Mouse (Mus musculus) midbrain, embryonic 13.5 days (tissue): ENCODE results near the gene Mta3. TPM values are rescaled to one million over a fixed set of nuclear protein-coding genes. Genes with fewer than 3 reads are reported as not detected.
A peak's percentile ranks its signal among the peaks of the same experiment; 100 is the strongest.

ENCODE experiments used
- ATAC-seq: fragments of 200-750 bp; cut with Nextera tagmentation; 2 replicates; pipeline ENCODE4 v1.8.0; 2017; ENCODE audit warnings: mild to moderate bottlenecking, moderate TSS enrichment, moderate library complexity
- H3K27ac ChIP-seq: fragments of 300-500 bp; sonication (generic); 2 replicates; pipeline ENCODE4 v1.5.1; 2015; ENCODE audit warnings: inconsistent platforms, mild to moderate bottlenecking, moderate library complexity
- H3K27me3 ChIP-seq: fragments of 300-500 bp; sonication (generic); 2 replicates; pipeline ENCODE4 v1.6.1; 2015; ENCODE audit warnings: mild to moderate bottlenecking, inconsistent platforms
- H3K36me3 ChIP-seq: fragments of 300-500 bp; sonication (generic); 2 replicates; pipeline ENCODE4 v1.6.1; 2015; ENCODE audit warnings: mild to moderate bottlenecking, inconsistent platforms
- H3K4me1 ChIP-seq: fragments of 300-500 bp; sonication (generic); replicated peaks from 2 replicates; pipeline ENCODE4 v1.6.1; 2015; ENCODE audit warnings: inconsistent platforms
- H3K4me2 ChIP-seq: fragments of 300-500 bp; sonication (generic); replicated peaks from 2 replicates; pipeline ENCODE4 v1.6.1; 2015; ENCODE audit warnings: moderate library complexity, mild to moderate bottlenecking, inconsistent platforms
- H3K4me3 ChIP-seq: fragments of 300-500 bp; sonication (generic); replicated peaks from 2 replicates; pipeline ENCODE4 v1.5.1; 2015; ENCODE audit warnings: mild to moderate bottlenecking, inconsistent platforms
- H3K9ac ChIP-seq: fragments of 300-500 bp; sonication (generic); replicated peaks from 2 replicates; pipeline ENCODE4 v1.6.1; 2015; ENCODE audit warnings: mild to moderate bottlenecking, inconsistent platforms
- H3K9me3 ChIP-seq: fragments of 300-500 bp; sonication (generic); 2 replicates; pipeline ENCODE4 v1.6.1; 2016; ENCODE audit warnings: mild to moderate bottlenecking, inconsistent platforms
- WGBS: fragments of 180-500 bp; shearing (Covaris S2); methylation state at CpG from one replicate; pipeline ENCODE4 v1.1.7; 2015; 5-methylcytosine and 5-hydroxymethylcytosine counted together
- polyA plus RNA-seq: library from polyadenylated mRNA; unstranded; fragments of >200 nt; fragmentation: Nextera tagmentation; extraction: Ambion mirVana; gene quantifications from 2 replicates; pipeline ENCODE4 v1.2.1, GENCODE M21; 2015

The Mta3 gene
- polyA plus RNA-seq, 1 experiment from 2014 or later: 26.6 TPM

DNA sequence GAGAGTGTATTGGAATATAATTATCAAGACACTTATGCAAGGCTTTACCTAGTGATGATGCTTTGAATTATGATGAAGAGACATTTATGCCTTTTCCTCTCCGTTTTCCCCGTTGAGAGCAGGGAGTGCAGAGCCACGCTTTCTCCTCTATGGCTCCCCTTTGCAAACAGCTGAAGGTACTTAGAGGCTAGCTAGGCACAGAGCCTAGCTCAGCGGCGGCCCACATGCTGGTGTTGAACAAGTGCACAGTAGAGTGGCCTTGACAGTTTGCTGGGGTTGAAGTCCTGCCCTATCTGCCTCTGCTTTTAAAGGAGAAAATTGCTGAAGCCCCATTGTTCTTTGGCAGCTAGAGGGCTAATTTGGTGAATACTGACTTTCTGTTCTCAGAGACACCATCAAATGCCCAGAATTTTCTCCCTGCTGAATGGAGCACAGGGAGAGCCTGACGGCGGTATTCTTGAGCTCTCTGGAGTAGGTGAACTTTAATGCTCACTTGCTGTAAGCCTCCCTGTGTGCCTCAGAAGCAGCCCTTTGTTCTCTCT, 34.2 kb downstream of the Mta3 start:
- Histone ChIP-seq H3K27me3 (no peaks in the 10 kb centered on the region), H3K4me2 (no peak overlapping the region), H3K9me3 (peaks cover 7% of the 10 kb centered on the region; the same call in 1 of the 2 replicates), H3K9ac (no peak overlapping the region), H3K4me1 (no peaks in the 10 kb centered on the region), H3K27ac (no peak overlapping the region), H3K4me3 (no peak overlapping the region), H3K36me3 (peaks cover 13% of the 10 kb centered on the region)
- WGBS: 66% methylated on average over 7 of the region's 7 CpGs
- no peak for ATAC-seq

DNA sequence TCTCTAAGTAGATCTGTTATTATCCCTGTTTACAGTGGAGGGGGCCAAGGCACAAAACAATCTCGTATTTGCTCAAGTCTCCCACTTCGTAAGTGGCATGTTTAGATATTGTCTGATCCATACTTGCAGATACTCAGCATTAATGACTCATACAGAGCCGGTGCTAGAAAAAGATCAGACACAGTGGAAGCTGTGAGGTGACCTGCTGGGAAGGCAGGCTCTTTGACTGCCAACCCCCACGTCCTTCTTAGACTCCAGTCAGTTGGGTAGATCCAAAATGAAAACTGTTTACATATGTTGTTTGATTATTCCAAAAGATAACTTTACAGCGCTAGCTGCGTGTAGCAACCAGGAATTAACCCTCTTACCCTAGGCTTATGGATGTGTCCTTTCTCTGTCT, 35.3 kb downstream of the Mta3 start:
- Histone ChIP-seq H3K36me3 (peaks cover 16% of the 10 kb centered on the region), H3K9me3 (peaks cover 10% of the 10 kb centered on the region; the same call in 1 of the 2 replicates), H3K27me3 (no peaks in the 10 kb centered on the region), H3K4me1 (no peaks in the 10 kb centered on the region), H3K4me2 (no peak overlapping the region), H3K27ac (no peak overlapping the region), H3K4me3 (no peak overlapping the region), H3K9ac (no peak overlapping the region)
- WGBS: 66% methylated on average over 6 of the region's 6 CpGs
- ATAC-seq: no peak

DNA sequence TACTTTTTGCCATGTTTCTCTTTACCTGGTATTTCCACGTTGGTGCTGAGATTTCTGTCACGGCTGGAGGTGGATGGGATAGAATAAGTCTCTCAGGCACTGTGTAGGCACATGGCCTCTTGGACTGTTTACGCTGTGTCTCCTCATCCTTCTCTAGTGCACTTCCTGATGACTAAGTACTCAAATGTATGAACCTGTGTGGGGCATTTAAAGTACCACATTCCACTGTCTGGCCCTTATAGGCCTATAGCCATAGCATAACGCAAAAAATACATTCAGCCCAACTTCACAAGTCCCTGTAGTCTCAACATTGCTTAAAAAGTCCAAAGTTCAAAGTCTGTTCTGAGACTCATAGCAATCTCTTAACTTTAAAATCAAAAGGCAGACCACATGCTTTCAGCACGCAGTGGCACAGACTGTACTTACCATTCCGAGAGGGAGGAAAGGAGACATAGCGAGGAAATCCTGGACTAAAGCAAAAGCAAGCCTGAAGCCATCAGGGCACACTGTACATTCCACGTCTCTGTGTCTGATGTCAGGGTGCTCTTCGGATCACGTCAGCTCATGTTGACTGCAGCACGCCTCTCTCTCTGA, 38.4 kb downstream of the Mta3 start:
- Histone ChIP-seq H3K27me3 (no peaks in the 10 kb centered on the region), H3K4me2 (no peak overlapping the region), H3K4me1 (no peaks in the 10 kb centered on the region), H3K36me3 (peaks cover 12% of the 10 kb centered on the region), H3K9me3 (peaks cover 10% of the 10 kb centered on the region; the same call in 1 of the 2 replicates), H3K27ac (no peak overlapping the region), H3K9ac (no peak overlapping the region), H3K4me3 (no peak overlapping the region)
- WGBS: 98% methylated on average over 11 of the region's 11 CpGs
- ATAC-seq: no peak

DNA sequence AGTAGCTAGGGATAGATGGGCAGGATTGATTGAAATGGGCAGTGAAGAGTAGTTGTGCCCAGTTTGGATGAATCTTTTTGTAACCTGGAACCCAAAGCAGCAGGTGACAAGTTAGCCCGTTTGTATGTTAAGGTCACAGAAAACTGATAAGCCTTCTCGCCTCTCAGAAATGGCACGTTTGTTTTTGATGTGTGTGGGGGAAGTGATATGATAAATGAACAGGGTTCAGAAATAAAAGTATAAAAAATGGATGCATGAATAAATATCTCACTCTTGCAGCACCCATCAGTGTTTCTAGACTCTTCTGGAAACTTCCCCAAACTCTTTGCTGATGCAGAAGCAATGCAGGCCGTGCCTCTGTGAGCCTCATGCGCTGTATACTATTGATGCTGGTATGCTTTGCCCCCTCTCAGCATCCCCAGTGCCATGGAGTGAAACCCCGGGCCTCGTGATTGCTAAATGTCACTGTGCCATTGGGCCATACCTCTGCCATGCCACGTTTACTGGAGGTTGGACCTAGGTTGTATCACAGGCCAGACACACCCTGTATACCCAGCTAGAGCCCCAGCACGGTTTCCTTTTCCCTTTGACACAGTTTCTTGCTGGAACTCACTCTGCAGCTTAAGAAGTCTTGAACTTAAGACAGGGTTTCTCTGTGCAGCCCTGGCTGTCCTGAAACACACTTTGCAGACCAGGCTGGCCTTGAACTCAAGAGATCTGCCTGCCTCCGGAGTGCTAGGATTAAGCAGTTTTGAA, 41.6 kb downstream of the Mta3 start:
- 90% methylated on average over 10 of the region's 10 CpGs for WGBS
- Histone ChIP-seq H3K4me1 (no peaks in the 10 kb centered on the region), H3K27me3 (no peaks in the 10 kb centered on the region), H3K36me3 (peaks cover 12% of the 10 kb centered on the region), H3K27ac (no peak overlapping the region), H3K9me3 (peaks cover 10% of the 10 kb centered on the region; the same call in 1 of the 2 replicates), H3K9ac (no peak overlapping the region), H3K4me2 (no peak overlapping the region), H3K4me3 (no peak overlapping the region)
- ATAC-seq: no peak

DNA sequence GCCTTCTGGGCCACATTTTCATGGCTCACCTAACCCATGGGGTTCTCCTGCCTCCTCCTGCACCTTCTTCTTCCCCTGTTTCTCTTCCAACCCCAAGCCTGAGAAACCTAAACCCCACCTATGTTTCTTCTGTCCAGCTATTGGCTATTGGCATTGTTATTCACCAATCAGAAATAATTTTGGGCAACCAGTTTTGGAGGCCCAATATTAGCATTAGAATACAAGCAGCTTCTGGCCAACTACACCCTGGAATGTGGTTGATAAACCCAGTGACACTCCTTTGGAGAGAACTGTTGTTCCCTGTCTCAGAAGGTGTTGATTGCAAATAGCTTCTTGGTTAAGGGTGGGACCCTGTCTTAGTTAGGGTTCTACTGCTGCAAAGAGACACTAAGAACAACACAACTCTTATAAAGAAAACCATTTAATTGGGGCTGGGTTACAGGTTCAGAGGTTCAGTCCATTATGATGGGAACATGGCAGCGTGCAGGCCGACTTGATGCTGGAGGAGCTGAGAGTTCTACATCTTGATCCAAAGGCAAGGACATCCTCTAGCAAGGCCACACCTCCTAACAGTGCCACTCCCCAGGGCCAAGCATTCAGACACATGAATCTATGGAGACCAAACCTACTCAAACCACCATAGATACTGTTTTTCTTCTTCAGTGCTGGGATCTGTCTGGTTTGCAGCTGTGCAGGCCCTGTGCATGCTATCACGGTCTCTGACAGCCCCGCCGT, 44.4 kb downstream of the Mta3 start:
- Histone ChIP-seq H3K4me1 (peaks cover 9% of the 10 kb centered on the region; the same call in 1 of the 2 replicates), H3K36me3 (peaks cover 10% of the 10 kb centered on the region), H3K4me3 (no peak overlapping the region), H3K9me3 (peaks cover 2% of the 10 kb centered on the region; the same call in 1 of the 2 replicates), H3K27ac (no peak overlapping the region), H3K9ac (no peak overlapping the region), H3K27me3 (no peaks in the 10 kb centered on the region), H3K4me2 (no peak overlapping the region)
- WGBS: 91% methylated on average over 5 of the region's 5 CpGs
- ATAC-seq: no peak

DNA sequence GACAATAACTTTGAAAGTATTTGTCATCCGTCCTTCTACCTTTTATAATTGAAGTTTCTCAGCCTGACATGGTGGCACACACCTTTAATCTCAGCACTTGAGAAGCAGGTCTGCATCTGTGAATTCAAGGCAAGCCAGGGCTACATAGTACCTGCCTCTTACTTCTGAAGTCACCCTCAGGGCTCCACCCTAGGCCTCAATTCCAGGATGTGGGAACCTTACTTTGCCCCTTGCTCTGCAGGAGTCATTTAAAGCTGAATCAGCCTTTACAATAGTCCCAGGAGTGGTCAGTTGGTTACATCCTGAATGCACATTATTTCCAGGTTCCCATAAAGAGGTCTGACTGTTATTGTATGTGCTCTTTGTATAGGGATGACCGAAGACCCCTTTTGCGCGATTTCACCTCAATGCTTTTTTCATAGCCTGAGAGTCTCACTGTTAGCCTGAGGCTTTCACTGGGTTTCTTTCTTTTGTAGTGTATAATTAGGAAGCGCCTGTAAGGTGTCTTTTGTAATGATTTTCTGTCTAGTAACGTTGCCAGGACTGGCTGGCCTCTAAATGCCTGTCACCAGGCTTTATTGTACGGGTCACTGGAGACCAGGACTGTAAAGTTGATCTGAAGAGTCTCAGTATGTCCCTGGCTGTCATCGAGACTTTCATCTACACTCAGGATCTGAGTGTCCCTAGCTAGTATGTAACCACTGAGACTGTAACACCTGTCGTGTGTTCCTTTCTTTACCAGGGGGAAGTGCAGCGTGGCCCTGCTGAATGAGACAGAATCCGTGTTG, 47.3 kb downstream of the Mta3 start:
- ATAC-seq: peak; percentile 80
- Histone ChIP-seq H3K36me3 (peaks cover 16% of the 10 kb centered on the region; the same call in 1 of the 2 replicates), H3K4me3 (no peak overlapping the region), H3K9ac (no peak overlapping the region), H3K27me3 (no peaks in the 10 kb centered on the region), H3K4me1 (peaks cover 9% of the 10 kb centered on the region; the same call in 1 of the 2 replicates), H3K9me3 (no peaks in the 10 kb centered on the region), H3K4me2 (no peak overlapping the region), H3K27ac (no peak overlapping the region)
- WGBS: 63% methylated on average over 11 of the region's 11 CpGs

DNA sequence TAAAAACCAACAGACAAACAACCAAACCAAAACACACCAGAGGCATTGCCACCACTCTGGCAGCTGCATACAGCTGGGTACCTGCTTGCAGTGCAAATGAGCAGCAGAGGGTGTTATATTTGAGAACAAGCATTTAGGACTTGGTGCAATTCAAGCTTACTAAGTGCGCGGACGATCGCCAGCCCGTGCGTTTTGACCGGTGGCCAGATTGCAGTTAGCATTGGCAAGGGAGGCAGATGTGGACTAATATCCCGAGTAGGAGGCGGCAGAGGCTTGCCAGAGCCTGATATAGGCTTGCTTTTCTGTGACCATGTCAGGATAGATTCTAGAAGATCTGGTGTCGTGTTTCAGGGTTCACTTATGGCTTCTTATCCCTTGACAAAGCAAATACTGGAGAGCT, 52.1 kb downstream of the Mta3 start:
- Histone ChIP-seq H3K27ac (no peak overlapping the region), H3K4me3 (no peak overlapping the region), H3K4me1 (peaks cover 9% of the 10 kb centered on the region; the same call in 1 of the 2 replicates), H3K36me3 (peaks cover 23% of the 10 kb centered on the region), H3K4me2 (no peak overlapping the region), H3K27me3 (no peaks in the 10 kb centered on the region), H3K9ac (no peak overlapping the region), H3K9me3 (no peaks in the 10 kb centered on the region)
- no peak for ATAC-seq
- 89% methylated on average over 10 of the region's 10 CpGs for WGBS

DNA sequence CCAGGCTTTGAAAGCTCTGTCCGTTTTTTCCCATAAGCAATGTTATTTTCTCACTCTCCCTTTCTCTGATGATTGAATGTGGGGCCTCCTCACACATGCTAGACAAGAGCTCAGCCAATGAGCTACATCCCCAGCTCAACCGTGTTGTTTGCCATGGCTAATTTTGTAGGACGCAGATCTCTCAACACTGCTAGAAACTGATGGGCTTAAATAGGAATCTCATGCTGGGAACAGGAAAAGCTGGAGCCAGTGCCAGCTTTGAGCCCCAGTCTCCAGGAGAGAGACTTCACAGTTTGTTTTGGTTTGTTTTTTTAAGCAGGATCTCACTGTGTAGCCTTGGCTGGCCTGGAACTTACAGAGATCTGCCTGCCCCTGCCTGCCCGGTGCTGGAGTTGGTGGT, 53.6 kb downstream of the Mta3 start:
- Histone ChIP-seq H3K36me3 (peaks cover 29% of the 10 kb centered on the region), H3K27ac (no peak overlapping the region), H3K27me3 (no peaks in the 10 kb centered on the region), H3K4me2 (no peak overlapping the region), H3K9ac (no peak overlapping the region), H3K4me3 (no peak overlapping the region), H3K9me3 (no peaks in the 10 kb centered on the region), H3K4me1 (no peaks in the 10 kb centered on the region)
- ATAC-seq: no peak
- 71% methylated on average over 4 of the region's 4 CpGs for WGBS

DNA sequence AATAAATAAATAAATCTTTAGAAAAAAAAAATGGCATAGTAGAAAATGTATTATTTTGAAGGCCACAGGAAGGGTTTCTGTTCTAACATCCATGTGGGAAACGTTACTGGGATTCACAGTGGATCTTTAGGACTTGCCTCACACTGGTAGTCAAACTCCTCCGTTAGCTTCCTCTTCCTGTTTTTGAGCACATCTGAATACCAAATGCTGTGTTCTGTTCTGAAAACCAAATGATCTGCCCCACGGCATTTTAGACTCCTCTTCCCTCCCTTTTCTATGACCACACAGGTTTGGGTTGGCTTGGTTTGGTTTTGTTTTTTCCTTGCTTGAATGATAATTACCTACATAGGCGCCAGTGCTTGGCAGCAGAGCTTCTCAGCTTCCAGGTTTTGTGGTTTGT, 58.6 kb downstream of the Mta3 start:
- Histone ChIP-seq H3K36me3 (peaks cover 33% of the 10 kb centered on the region), H3K4me3 (no peak overlapping the region), H3K27ac (no peak overlapping the region), H3K4me1 (no peaks in the 10 kb centered on the region), H3K27me3 (no peaks in the 10 kb centered on the region), H3K9ac (no peak overlapping the region), H3K4me2 (no peak overlapping the region), H3K9me3 (no peaks in the 10 kb centered on the region)
- ATAC-seq: no peak
- WGBS: 91% methylated on average over 4 of the region's 4 CpGs

DNA sequence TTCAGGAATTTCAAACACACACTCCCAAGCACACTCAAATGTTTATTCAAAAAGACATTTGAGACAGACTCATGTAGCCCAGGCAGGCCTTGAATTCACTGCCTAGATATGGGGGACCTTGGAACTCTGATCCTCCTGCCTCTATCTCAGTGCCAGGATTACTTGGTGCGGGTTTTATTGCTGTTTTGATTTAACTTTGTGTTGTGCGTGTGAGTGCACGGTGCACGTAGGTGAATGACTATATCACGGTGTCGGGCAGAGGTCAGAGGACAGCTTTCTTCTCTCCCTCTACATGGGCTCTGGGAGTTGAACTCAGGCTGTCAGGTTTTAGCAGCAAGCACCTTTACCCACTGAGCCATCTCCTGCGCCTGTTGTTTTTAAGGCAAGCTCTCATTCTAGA, 61.1 kb downstream of the Mta3 start:
- H3K4me2 ChIP-seq: no peak overlapping the region
- no peak overlapping the region for H3K27ac ChIP-seq
- H3K27me3 ChIP-seq: no peaks in the 10 kb centered on the region
- WGBS: 96% methylated on average over 7 of the region's 7 CpGs
- no peaks in the 10 kb centered on the region for H3K9me3 ChIP-seq
- H3K4me1 ChIP-seq: no peaks in the 10 kb centered on the region
- H3K36me3 ChIP-seq: peaks cover 27% of the 10 kb centered on the region
- no peak overlapping the region for H3K9ac ChIP-seq
- H3K4me3 ChIP-seq: no peak overlapping the region
- no peak for ATAC-seq

DNA sequence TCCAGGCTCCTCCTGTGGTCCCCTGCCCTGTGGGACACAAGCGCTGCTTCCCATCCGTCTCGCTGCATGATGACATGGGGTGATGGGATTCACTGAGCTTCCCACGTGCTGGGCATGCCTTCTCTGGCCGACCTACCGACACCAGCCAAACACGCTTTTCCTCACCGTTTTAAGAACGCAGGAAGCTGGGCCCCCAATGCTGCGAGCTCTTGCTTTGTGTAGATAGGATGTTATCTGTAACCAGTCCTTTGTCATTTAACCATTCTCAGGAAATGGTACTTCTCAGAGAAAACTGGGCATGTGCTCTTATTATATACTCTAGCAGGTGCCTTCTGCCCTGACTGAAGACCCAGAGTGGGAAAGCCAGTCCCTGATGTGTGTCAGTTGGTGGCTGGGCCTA, 62.3 kb downstream of the Mta3 start:
- Histone ChIP-seq H3K4me2 (no peak overlapping the region), H3K9ac (no peak overlapping the region), H3K27me3 (no peaks in the 10 kb centered on the region), H3K9me3 (no peaks in the 10 kb centered on the region), H3K27ac (no peak overlapping the region), H3K36me3 (peaks cover 23% of the 10 kb centered on the region), H3K4me3 (no peak overlapping the region), H3K4me1 (peaks cover 10% of the 10 kb centered on the region)
- ATAC-seq: no peak
- 95% methylated on average over 10 of the region's 10 CpGs for WGBS
